Mouse (Mus musculus) thymus, adult 2 months (tissue): Measurements from ENCODE around the gene AC131692.1.

ENCODE experiments used
- CTCF ChIP-seq: fragments of 200-500 bp; IDR thresholded peaks from 2 replicates; pipeline ENCODE4 v1.5.1; 2012; ENCODE audit warnings: mild to moderate bottlenecking, control low read depth, low read length, moderate library complexity, borderline replicate concordance; ENCODE audit not compliant: control insufficient read depth, poor library complexity, insufficient read depth; ENCODE audit errors: extremely low read depth
- POLR2A ChIP-seq: fragments of 200-500 bp; IDR thresholded peaks from 2 replicates; pipeline ENCODE4 v1.6.1; 2012; ENCODE audit warnings: mild to moderate bottlenecking, low read length, control low read depth, moderate library complexity; ENCODE audit not compliant: control insufficient read depth, poor library complexity, insufficient read depth; ENCODE audit errors: extremely low read depth

DNA sequence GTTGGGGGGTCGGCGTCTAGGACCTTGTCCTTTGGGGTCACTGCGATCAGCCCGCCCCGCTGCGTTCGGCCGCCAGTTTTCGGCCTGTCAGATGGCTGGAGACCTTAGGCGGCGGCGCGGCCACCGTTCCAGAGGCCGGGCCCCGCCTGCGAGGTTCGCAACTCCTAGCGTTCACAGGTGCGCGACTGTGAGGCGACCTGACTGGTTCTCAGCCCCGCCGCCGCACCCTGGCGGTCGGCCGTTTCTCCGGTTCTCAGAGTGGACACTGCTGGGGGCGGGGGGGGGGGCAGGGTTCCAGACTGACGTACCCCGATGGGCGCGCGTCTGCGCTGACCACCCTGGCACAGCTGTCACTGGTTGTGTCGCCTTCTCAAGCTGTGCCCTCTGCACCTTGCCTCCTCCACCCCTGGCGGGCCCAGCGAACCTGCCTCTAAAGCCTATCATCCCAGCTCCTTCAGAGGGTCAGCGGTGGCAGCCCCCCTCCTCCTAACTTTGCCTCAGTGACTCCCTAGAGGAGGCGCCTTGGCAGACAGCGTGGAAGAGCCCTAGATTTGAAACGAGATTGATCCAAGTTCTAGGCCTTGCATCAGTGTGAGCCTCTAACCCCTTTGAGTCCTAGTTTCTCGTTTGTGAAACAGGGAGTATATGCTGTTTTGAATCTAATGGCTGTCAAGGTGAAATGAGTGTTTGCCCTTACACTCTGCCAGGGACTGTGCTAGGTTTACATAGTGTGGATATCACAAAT lies 46.9 kb upstream of the AC131692.1 start:
- TF ChIP-seq CTCF = no peak
- no peak for TF ChIP-seq POLR2A
